Mouse (Mus musculus) hindbrain, embryonic 15.5 days (tissue): Measurements from ENCODE around the gene Zbtb20. TPM values are rescaled to one million over a fixed set of nuclear protein-coding genes. Genes with fewer than 3 reads are reported as not detected.

Source experiments
- ATAC-seq: fragments of 200-750 bp; cut with Nextera tagmentation; 2 replicates; pipeline ENCODE4 v1.8.0; 2017; ENCODE audit warnings: low read depth, moderate number of reproducible peaks, moderate TSS enrichment; ENCODE audit not compliant: low FRiP score
- H3K27ac ChIP-seq: fragments of 300-500 bp; sonication (generic); replicated peaks from 2 replicates; pipeline ENCODE4 v1.5.1; 2015; ENCODE audit warnings: mild to moderate bottlenecking, inconsistent platforms
- H3K27me3 ChIP-seq: fragments of 300-500 bp; sonication (generic); 2 replicates; pipeline ENCODE4 v1.6.1; 2015; ENCODE audit warnings: control low read depth, inconsistent platforms
- H3K36me3 ChIP-seq: fragments of 300-500 bp; sonication (generic); 2 replicates; pipeline ENCODE4 v1.6.1; 2015; ENCODE audit warnings: control low read depth, inconsistent platforms
- H3K4me1 ChIP-seq: fragments of 300-500 bp; sonication (generic); replicated peaks from 2 replicates; pipeline ENCODE4 v1.6.1; 2015; ENCODE audit warnings: control low read depth, inconsistent platforms
- H3K4me2 ChIP-seq: fragments of 300-500 bp; sonication (generic); 2 replicates; pipeline ENCODE4 v1.6.1; 2015; ENCODE audit warnings: moderate library complexity, mild to moderate bottlenecking, inconsistent platforms
- H3K4me3 ChIP-seq: fragments of 300-500 bp; sonication (generic); 2 replicates; pipeline ENCODE4 v1.5.1; 2015; ENCODE audit warnings: mild to moderate bottlenecking, inconsistent platforms
- H3K9ac ChIP-seq: fragments of 300-500 bp; sonication (generic); 2 replicates; pipeline ENCODE4 v1.6.1; 2015; ENCODE audit warnings: inconsistent platforms
- H3K9me3 ChIP-seq: fragments of 300-500 bp; sonication (generic); 2 replicates; pipeline ENCODE4 v1.6.1; 2016; ENCODE audit warnings: control low read depth, inconsistent platforms
- WGBS: fragments of 180-500 bp; shearing (Covaris S2); methylation state at CpG from one replicate; pipeline ENCODE4 v1.1.7; 2015; 5-methylcytosine and 5-hydroxymethylcytosine counted together
- polyA plus RNA-seq: library from polyadenylated mRNA; unstranded; fragments of >200 nt; fragmentation: Nextera tagmentation; extraction: Ambion mirVana; gene quantifications from 2 replicates; pipeline ENCODE4 v1.2.1, GENCODE M21; 2015

Gene Zbtb20
- polyA plus RNA-seq, 1 experiment from 2014 or later = 60.9 TPM

GRCm38 (mm10) chr16:43540546-43541167 is 665.0 kb downstream of the Zbtb20 start:
- Histone ChIP-seq H3K27ac (no peak overlapping the region), H3K4me2 (no peak overlapping the region), H3K4me1 (peaks cover 5% of the 10 kb centered on the region; the same call in 1 of the 2 replicates), H3K9me3 (no peaks in the 10 kb centered on the region), H3K4me3 (no peak overlapping the region), H3K9ac (no peak overlapping the region), H3K27me3 (no peaks in the 10 kb centered on the region), H3K36me3 (no peaks in the 10 kb centered on the region)
- 94% methylated on average over 10 of the region's 10 CpGs for WGBS
- no peak for ATAC-seq

- H3K27ac ChIP-seq = no peak overlapping the region
- 90% methylated on average over 4 of the region's 4 CpGs for WGBS
- no peaks in the 10 kb centered on the region for H3K9me3 ChIP-seq
- H3K4me2 ChIP-seq = no peak overlapping the region
- H3K27me3 ChIP-seq = no peaks in the 10 kb centered on the region
- H3K36me3 ChIP-seq = no peaks in the 10 kb centered on the region
- peaks cover 27% of the 10 kb centered on the region for H3K4me1 ChIP-seq
- no peak overlapping the region for H3K4me3 ChIP-seq
- ATAC-seq = no peak
- no peak overlapping the region for H3K9ac ChIP-seq
Observed at GRCm38 (mm10) chr16:43545261-43545660, 669.6 kb downstream of the Zbtb20 start.

GRCm38 (mm10) chr16:43547323-43548180 is 671.9 kb downstream of the Zbtb20 start:
- Histone ChIP-seq H3K4me3 (no peak overlapping the region), H3K9me3 (no peaks in the 10 kb centered on the region), H3K4me1 (peaks cover 27% of the 10 kb centered on the region), H3K9ac (no peak overlapping the region), H3K27me3 (no peaks in the 10 kb centered on the region), H3K4me2 (0 out of 2 replicates have a peak overlapping the region, but pooled peaks have one; percentile 6), H3K27ac (0 out of 2 replicates have a peak overlapping the region, but pooled peaks have one; percentile 57), H3K36me3 (no peaks in the 10 kb centered on the region)
- 55% methylated on average over 19 of the region's 19 CpGs for WGBS
- ATAC-seq = no peak

- Histone ChIP-seq H3K9me3 (no peaks in the 10 kb centered on the region), H3K4me2 (no peak overlapping the region), H3K27me3 (no peaks in the 10 kb centered on the region), H3K27ac (no peak overlapping the region), H3K36me3 (no peaks in the 10 kb centered on the region), H3K9ac (no peak overlapping the region), H3K4me1 (peaks cover 27% of the 10 kb centered on the region), H3K4me3 (no peak overlapping the region)
- 68% methylated on average over 5 of the region's 5 CpGs for WGBS
- no peak for ATAC-seq
Observed at GRCm38 (mm10) chr16:43548774-43549173, 673.1 kb downstream of the Zbtb20 start.

GRCm38 (mm10) chr16:43549425-43550089 is 673.9 kb downstream of the Zbtb20 start:
- 43% methylated on average over 9 of the region's 9 CpGs for WGBS
- ATAC-seq = peak; percentile 34; the same call in 1 of the 2 replicates

GRCm38 (mm10) chr16:43552443-43552842 is 676.8 kb downstream of the Zbtb20 start:
- no peak overlapping the region for H3K27ac ChIP-seq
- no peaks in the 10 kb centered on the region for H3K9me3 ChIP-seq
- H3K9ac ChIP-seq = no peak overlapping the region
- H3K4me3 ChIP-seq = no peak overlapping the region
- no peaks in the 10 kb centered on the region for H3K27me3 ChIP-seq
- peaks cover 24% of the 10 kb centered on the region for H3K4me1 ChIP-seq
- no peak for ATAC-seq
- H3K36me3 ChIP-seq = no peaks in the 10 kb centered on the region
- WGBS = 96% methylated on average over 1 of the region's 1 CpGs
- no peak overlapping the region for H3K4me2 ChIP-seq

More at GRCm38 (mm10) chr16:43549425-43550089, 673.9 kb downstream of the Zbtb20 start:
- Histone ChIP-seq H3K9ac (no peak overlapping the region), H3K27ac (0 out of 2 replicates have a peak overlapping the region, but pooled peaks have one; percentile 21), H3K9me3 (no peaks in the 10 kb centered on the region), H3K27me3 (no peaks in the 10 kb centered on the region), H3K4me3 (no peak overlapping the region), H3K4me2 (no peak overlapping the region), H3K36me3 (no peaks in the 10 kb centered on the region), H3K4me1 (peaks cover 27% of the 10 kb centered on the region)

GRCm38 (mm10) chr16:43557385-43557784 is 681.7 kb downstream of the Zbtb20 start:
- Histone ChIP-seq H3K9me3 (no peaks in the 10 kb centered on the region), H3K4me3 (no peak overlapping the region), H3K4me1 (0 out of 2 replicates have a peak, but pooled peaks cover 3% of the 10 kb centered on the region), H3K27me3 (no peaks in the 10 kb centered on the region), H3K36me3 (no peaks in the 10 kb centered on the region), H3K27ac (no peak overlapping the region), H3K9ac (no peak overlapping the region), H3K4me2 (no peak overlapping the region)
- 40% methylated on average over 5 of the region's 5 CpGs for WGBS
- no peak for ATAC-seq

GRCm38 (mm10) chr16:43561330-43561729 is 685.6 kb downstream of the Zbtb20 start:
- Histone ChIP-seq H3K4me1 (0 out of 2 replicates have a peak, but pooled peaks cover 3% of the 10 kb centered on the region), H3K9me3 (no peaks in the 10 kb centered on the region), H3K27ac (no peak overlapping the region), H3K4me3 (no peak overlapping the region), H3K4me2 (no peak overlapping the region), H3K36me3 (no peaks in the 10 kb centered on the region), H3K9ac (no peak overlapping the region), H3K27me3 (no peaks in the 10 kb centered on the region)
- 96% methylated on average over 2 of the region's 2 CpGs for WGBS
- no peak for ATAC-seq

GRCm38 (mm10) chr16:43561956-43562355 is 686.3 kb downstream of the Zbtb20 start:
- H3K4me1 ChIP-seq = 0 out of 2 replicates have a peak, but pooled peaks cover 3% of the 10 kb centered on the region
- no peak for ATAC-seq
- no peak overlapping the region for H3K27ac ChIP-seq
- H3K4me2 ChIP-seq = no peak overlapping the region
- H3K9ac ChIP-seq = no peak overlapping the region
- H3K27me3 ChIP-seq = no peaks in the 10 kb centered on the region
- WGBS = 84% methylated on average over 4 of the region's 4 CpGs
- no peaks in the 10 kb centered on the region for H3K9me3 ChIP-seq
- no peaks in the 10 kb centered on the region for H3K36me3 ChIP-seq
- no peak overlapping the region for H3K4me3 ChIP-seq

GRCm38 (mm10) chr16:43565872-43566271 is 690.2 kb downstream of the Zbtb20 start:
- Histone ChIP-seq H3K36me3 (no peaks in the 10 kb centered on the region), H3K9me3 (no peaks in the 10 kb centered on the region), H3K27me3 (no peaks in the 10 kb centered on the region), H3K9ac (no peak overlapping the region), H3K4me2 (no peak overlapping the region), H3K4me3 (no peak overlapping the region), H3K27ac (no peak overlapping the region), H3K4me1 (no peaks in the 10 kb centered on the region)
- WGBS = 78% methylated on average over 4 of the region's 4 CpGs
- ATAC-seq = no peak

GRCm38 (mm10) chr16:43566511-43566910 is 690.8 kb downstream of the Zbtb20 start:
- Histone ChIP-seq H3K27ac (no peak overlapping the region), H3K4me2 (no peak overlapping the region), H3K4me3 (no peak overlapping the region), H3K36me3 (no peaks in the 10 kb centered on the region), H3K9ac (no peak overlapping the region), H3K27me3 (no peaks in the 10 kb centered on the region), H3K9me3 (no peaks in the 10 kb centered on the region), H3K4me1 (no peaks in the 10 kb centered on the region)
- WGBS = 86% methylated on average over 1 of the region's 1 CpGs
- ATAC-seq = no peak
